Mouse (Mus musculus): ENCODE measurements around the gene Lrrk1. TPM values are rescaled to one million over a fixed set of nuclear protein-coding genes. Genes with fewer than 3 reads are reported as not detected.

Gene Lrrk1
- polyA plus RNA-seq, 1 experiment from 2014 or later: 29.3 TPM

DNA sequence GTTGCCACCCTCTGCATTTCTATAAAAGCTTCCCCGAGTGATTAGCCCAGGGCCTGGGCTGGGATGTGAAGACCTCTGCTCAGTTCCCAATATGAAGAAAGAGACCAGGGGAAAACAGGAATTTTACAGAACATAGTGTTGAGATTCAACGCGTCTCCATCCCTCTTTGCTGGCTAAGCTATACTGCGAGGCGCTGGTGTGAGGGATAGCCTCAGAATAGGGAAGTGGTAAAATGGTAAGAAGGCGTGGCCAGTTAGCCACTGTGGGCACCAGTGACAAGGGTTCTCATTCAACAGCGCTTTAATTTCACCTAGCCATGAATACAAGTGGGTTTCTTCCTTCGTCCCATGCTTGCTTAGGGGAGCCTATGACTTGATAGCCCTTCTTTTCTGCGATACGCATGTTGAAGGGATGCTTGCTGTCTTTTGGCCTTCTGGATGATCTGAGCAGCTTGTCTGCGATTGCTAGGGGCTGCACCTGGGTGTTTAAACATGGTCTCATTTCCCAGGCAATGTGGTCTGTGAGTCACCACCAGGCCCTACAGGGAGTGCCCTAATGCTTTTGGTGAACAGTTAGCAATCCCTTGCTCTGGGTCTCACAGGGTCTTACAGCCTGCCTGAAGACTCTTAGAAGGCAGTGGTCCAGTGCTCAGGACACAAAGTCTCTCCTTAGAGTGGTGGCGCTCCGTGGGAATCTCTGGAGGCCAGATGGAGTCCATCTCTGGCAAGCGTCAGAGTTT, 84.1 kb downstream of the Lrrk1 start:
- H3K4me1 ChIP-seq (replicated peaks; ENCODE audit: control insufficient read depth, insufficient read depth, low read length): peaks cover 28% of the 10 kb centered on the region
- 86% methylated on average over 14 of the region's 14 CpGs for WGBS
- H3K27me3 ChIP-seq (ENCODE audit: control insufficient read depth, insufficient read depth, low read depth, low read length): no peaks in the 10 kb centered on the region
- peaks cover 19% of the 10 kb centered on the region for H3K36me3 ChIP-seq (ENCODE audit: control insufficient read depth, insufficient read depth, low read length)
- H3K9me3 ChIP-seq (ENCODE audit: control insufficient read depth, low read length): no peaks in the 10 kb centered on the region
- 0 out of 2 replicates have a peak, but pooled peaks have one; percentile 4 for ATAC-seq (ENCODE audit: low read depth)
- no peak overlapping the region for H3K4me3 ChIP-seq (ENCODE audit: low read length)
- H3K4me2 ChIP-seq (ENCODE audit: low read depth, low read length): no peak overlapping the region
- H3K9ac ChIP-seq (ENCODE audit: low read length): no peak overlapping the region
- H3K27ac ChIP-seq (ENCODE audit: low read length): peak overlapping the region; percentile 76

DNA sequence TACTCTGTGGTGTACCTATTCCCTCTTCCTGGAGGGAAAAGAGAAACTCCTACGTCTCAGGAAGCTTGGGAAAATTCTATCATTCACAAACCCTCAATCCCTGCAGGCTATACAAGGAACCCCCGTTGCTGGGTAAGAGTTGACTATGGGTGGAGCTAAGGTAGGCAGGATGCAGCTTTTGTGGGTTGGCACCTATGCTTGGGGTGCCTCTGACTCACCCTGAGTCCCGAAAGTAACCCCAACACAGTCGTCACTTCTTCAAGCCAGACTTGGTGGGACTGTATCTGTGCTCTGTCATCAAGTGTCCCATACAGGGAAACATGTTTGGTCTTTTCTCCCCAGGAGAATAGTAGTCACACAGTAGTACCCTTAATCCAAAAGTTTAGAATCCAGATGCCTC, 86.7 kb downstream of the Lrrk1 start:
- Histone ChIP-seq H3K4me3 (ENCODE audit: low read length) (no peak overlapping the region), H3K4me1 (replicated peaks; ENCODE audit: control insufficient read depth, insufficient read depth, low read length) (peaks cover 21% of the 10 kb centered on the region), H3K36me3 (ENCODE audit: control insufficient read depth, insufficient read depth, low read length) (peaks cover 14% of the 10 kb centered on the region), H3K27ac (ENCODE audit: low read length) (no peak overlapping the region), H3K27me3 (ENCODE audit: control insufficient read depth, insufficient read depth, low read depth, low read length) (no peaks in the 10 kb centered on the region), H3K4me2 (ENCODE audit: low read depth, low read length) (no peak overlapping the region), H3K9ac (ENCODE audit: low read length) (no peak overlapping the region), H3K9me3 (ENCODE audit: control insufficient read depth, low read length) (no peaks in the 10 kb centered on the region)
- 85% methylated on average over 4 of the region's 4 CpGs for WGBS
- ATAC-seq (ENCODE audit: low read depth): no peak

DNA sequence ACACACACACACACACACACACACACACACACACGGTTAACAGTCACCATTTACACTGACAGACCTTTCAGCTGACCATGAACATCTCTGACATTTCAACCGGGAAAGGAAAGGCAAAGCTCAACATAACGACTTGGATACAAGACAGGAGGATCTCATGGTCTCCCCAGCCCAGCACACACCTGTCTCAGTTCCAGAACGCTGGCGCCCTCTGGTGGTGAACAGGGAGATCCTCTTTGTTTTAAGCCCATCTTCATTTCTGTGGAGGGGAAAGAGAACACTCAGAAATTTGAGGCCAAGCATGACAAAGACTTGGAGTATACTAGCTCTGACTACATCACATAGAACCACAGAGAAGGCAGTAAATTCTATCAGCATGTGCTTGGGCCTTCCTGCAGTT, 87.5 kb downstream of the Lrrk1 start:
- 8% methylated on average over 5 of the region's 5 CpGs for WGBS
- Histone ChIP-seq H3K27ac (ENCODE audit: low read length) (no peak overlapping the region), H3K4me2 (ENCODE audit: low read depth, low read length) (no peak overlapping the region), H3K9ac (ENCODE audit: low read length) (no peak overlapping the region), H3K4me1 (replicated peaks; ENCODE audit: control insufficient read depth, insufficient read depth, low read length) (peaks cover 14% of the 10 kb centered on the region), H3K27me3 (ENCODE audit: control insufficient read depth, insufficient read depth, low read depth, low read length) (no peaks in the 10 kb centered on the region), H3K9me3 (ENCODE audit: control insufficient read depth, low read length) (no peaks in the 10 kb centered on the region), H3K36me3 (ENCODE audit: control insufficient read depth, insufficient read depth, low read length) (peaks cover 20% of the 10 kb centered on the region), H3K4me3 (ENCODE audit: low read length) (no peak overlapping the region)
- 0 out of 2 replicates have a peak, but pooled peaks have one; percentile 8 for ATAC-seq (ENCODE audit: low read depth)

DNA sequence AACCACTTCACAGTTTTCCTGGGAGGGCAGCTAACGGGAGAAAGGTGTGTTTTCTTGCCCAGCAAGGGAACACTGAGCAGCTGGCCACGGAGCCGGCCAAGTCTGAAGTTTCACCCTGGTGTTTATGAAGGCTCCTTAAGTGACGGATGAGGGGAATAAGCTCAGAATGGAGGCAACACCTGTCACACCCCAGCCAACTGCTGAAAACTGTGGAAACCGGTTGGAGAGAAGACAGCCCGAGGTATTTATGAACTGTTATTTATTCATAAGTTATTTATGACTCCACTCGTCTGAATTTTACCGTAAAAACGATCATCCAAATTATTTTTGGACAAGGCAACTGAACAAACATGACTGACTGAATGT, 90.5 kb downstream of the Lrrk1 start:
- no peak overlapping the region for H3K27ac ChIP-seq (ENCODE audit: low read length)
- peaks cover 30% of the 10 kb centered on the region for H3K36me3 ChIP-seq (ENCODE audit: control insufficient read depth, insufficient read depth, low read length)
- H3K9ac ChIP-seq (ENCODE audit: low read length): no peak overlapping the region
- ATAC-seq (ENCODE audit: low read depth): no peak
- H3K4me2 ChIP-seq (ENCODE audit: low read depth, low read length): no peak overlapping the region
- H3K4me1 ChIP-seq (replicated peaks; ENCODE audit: control insufficient read depth, insufficient read depth, low read length): peaks cover 9% of the 10 kb centered on the region
- no peaks in the 10 kb centered on the region for H3K27me3 ChIP-seq (ENCODE audit: control insufficient read depth, insufficient read depth, low read depth, low read length)
- 51% methylated on average over 9 of the region's 9 CpGs for WGBS
- no peaks in the 10 kb centered on the region for H3K9me3 ChIP-seq (ENCODE audit: control insufficient read depth, low read length)
- no peak overlapping the region for H3K4me3 ChIP-seq (ENCODE audit: low read length)

DNA sequence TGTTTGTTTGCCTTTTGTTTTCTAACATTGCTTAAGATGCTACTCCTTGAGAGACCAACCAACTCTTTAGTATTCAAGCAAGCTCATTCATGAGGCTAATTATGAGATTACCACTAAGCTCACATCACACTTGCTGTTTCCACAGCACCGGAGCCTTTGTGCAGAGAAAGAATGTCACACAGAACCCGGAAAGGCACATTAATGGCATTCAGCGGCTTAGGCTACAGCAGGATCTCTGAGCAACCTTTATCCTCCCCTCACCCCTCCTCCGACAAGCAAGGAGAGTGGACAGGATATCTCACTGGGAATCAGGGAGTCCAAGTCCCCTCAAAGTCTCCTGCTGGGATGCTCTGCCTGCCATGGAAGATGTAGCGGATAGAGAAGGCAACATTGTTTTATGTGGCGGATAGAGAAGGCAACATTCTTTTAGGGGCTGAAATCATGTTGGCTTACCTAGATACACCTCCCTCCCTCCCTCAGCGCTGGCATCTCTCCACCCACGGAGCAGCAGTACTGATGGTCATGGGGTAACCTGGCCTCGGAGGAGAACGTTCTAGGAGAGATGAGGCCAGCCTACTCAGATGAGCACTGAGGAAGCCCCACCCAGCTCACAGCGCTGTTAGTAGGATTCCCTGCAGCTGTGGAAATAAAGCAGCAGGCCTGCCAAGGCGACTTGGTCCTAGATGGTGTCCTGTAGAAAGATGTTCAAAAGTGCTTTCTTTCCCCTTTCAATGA, 91.1 kb downstream of the Lrrk1 start:
- Histone ChIP-seq H3K4me3 (ENCODE audit: low read length) (no peak overlapping the region), H3K4me2 (ENCODE audit: low read depth, low read length) (no peak overlapping the region), H3K9ac (ENCODE audit: low read length) (no peak overlapping the region), H3K9me3 (ENCODE audit: control insufficient read depth, low read length) (no peaks in the 10 kb centered on the region), H3K4me1 (replicated peaks; ENCODE audit: control insufficient read depth, insufficient read depth, low read length) (peaks cover 9% of the 10 kb centered on the region), H3K36me3 (ENCODE audit: control insufficient read depth, insufficient read depth, low read length) (peaks cover 30% of the 10 kb centered on the region), H3K27me3 (ENCODE audit: control insufficient read depth, insufficient read depth, low read depth, low read length) (no peaks in the 10 kb centered on the region), H3K27ac (ENCODE audit: low read length) (no peak overlapping the region)
- 69% methylated on average over 12 of the region's 12 CpGs for WGBS
- ATAC-seq (ENCODE audit: low read depth): no peak

DNA sequence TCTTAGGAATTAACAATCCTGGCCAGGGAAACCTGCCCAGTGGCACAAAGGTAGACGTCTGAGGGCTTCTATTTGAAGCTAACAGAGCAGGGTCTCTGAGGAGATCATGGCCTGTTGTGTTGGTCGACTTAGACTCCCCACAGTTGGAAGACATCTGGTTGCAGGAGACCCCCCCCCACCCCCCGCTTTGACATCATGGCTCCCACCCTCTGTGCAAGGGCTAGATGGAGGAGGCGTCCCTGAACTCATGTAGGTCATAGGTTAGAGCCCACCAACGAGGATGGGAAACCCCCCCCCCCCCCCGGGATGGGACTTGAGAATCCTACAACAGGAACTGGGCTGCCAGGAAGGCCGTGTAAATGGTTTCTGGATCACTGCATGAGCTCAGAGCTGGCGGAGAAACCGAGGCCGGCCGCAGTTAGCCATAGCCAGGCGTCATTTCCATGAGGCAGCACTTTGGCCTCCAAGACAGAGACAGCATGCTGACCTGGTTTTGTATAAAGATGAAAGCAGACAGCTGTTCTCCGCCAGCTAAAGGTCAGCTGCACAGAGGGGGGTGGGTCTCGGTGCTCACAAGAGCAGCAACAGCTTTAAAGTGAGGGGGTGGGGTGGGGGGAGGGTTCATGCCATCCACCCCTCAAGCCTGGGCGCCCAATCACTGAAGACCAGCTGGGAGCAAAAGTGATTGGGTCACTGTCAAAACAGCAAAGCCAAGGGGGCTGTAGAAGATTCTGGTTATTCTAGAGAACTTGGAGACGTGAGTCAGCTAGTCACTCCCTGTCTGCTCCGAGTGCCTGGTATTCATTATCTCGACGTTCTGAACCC, 95.4 kb downstream of the Lrrk1 start:
- Histone ChIP-seq H3K9ac (ENCODE audit: low read length) (peak overlapping the region; percentile 20; the same call in 1 of the 2 replicates), H3K36me3 (ENCODE audit: control insufficient read depth, insufficient read depth, low read length) (peaks cover 44% of the 10 kb centered on the region), H3K4me3 (ENCODE audit: low read length) (no peak overlapping the region), H3K4me1 (replicated peaks; ENCODE audit: control insufficient read depth, insufficient read depth, low read length) (peaks cover 9% of the 10 kb centered on the region), H3K9me3 (ENCODE audit: control insufficient read depth, low read length) (no peaks in the 10 kb centered on the region), H3K27ac (ENCODE audit: low read length) (peak overlapping the region; percentile 20), H3K27me3 (ENCODE audit: control insufficient read depth, insufficient read depth, low read depth, low read length) (no peaks in the 10 kb centered on the region), H3K4me2 (ENCODE audit: low read depth, low read length) (no peak overlapping the region)
- 48% methylated on average over 19 of the region's 19 CpGs for WGBS
- peak; percentile 82 for ATAC-seq (ENCODE audit: low read depth)

DNA sequence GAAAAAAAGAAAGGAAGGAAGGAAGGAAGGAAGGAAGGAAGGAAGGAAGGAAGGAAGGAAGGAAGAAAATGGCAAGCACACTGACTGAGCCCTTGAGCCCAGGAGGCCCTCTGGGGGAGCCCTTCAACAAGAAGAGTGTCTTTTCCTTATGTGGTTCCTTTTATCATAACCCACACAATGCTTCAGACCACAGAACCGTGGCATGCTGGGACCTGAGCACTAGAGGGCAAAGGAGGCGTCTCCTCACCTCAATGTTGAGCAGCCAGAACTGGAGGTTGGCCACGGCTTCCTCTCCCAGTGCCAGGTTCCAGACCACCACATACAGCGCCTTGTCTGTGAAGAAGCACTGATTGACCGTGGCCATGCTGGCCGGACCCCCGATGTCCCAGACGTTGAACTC, 96.1 kb downstream of the Lrrk1 start:
- H3K9ac ChIP-seq (ENCODE audit: low read length): no peak overlapping the region
- H3K27me3 ChIP-seq (ENCODE audit: control insufficient read depth, insufficient read depth, low read depth, low read length): no peaks in the 10 kb centered on the region
- no peak overlapping the region for H3K4me3 ChIP-seq (ENCODE audit: low read length)
- no peak for ATAC-seq (ENCODE audit: low read depth)
- no peaks in the 10 kb centered on the region for H3K9me3 ChIP-seq (ENCODE audit: control insufficient read depth, low read length)
- H3K4me1 ChIP-seq (replicated peaks; ENCODE audit: control insufficient read depth, insufficient read depth, low read length): peaks cover 9% of the 10 kb centered on the region
- no peak overlapping the region for H3K4me2 ChIP-seq (ENCODE audit: low read depth, low read length)
- peaks cover 48% of the 10 kb centered on the region for H3K36me3 ChIP-seq (ENCODE audit: control insufficient read depth, insufficient read depth, low read length)
- 85% methylated on average over 8 of the region's 8 CpGs for WGBS
- H3K27ac ChIP-seq (ENCODE audit: low read length): no peak overlapping the region

DNA sequence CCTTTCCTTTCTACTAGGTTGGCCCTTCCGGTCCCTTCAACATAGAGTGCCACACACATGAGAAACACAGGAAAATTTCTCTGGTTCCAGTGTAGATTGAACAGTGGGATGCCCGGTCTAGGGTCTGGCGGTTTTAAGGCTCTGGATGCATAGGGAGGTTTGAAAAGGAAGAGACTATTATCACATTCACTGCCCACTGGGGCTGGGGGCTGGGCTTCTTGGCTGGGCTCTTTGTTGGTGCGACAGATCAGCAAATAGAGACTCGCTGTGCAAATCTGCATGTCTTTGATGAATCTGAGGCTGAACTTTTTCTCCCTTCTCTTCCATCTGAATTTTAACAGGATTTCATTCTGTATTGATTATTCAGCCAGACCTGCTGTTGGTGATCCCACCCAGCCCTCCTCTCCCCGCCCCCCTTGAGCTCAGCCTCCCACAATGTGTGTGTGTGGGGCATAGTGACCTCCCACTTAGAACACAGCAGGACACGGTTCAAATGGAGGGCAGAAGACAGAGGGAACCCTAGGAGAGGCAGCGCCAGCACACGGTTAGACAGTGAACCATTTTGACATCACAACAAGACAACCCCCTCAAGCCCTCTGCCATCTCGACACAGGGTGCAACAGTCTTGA, 105.1 kb downstream of the Lrrk1 start:
- 29% methylated on average over 10 of the region's 10 CpGs for WGBS
- Histone ChIP-seq H3K9me3 (ENCODE audit: control insufficient read depth, low read length) (no peaks in the 10 kb centered on the region), H3K27ac (ENCODE audit: low read length) (no peak overlapping the region), H3K36me3 (ENCODE audit: control insufficient read depth, insufficient read depth, low read length) (peaks cover 23% of the 10 kb centered on the region), H3K9ac (ENCODE audit: low read length) (no peak overlapping the region), H3K4me2 (ENCODE audit: low read depth, low read length) (no peak overlapping the region), H3K4me3 (ENCODE audit: low read length) (no peak overlapping the region), H3K4me1 (replicated peaks; ENCODE audit: control insufficient read depth, insufficient read depth, low read length) (0 out of 2 replicates have a peak, but pooled peaks cover 3% of the 10 kb centered on the region), H3K27me3 (ENCODE audit: control insufficient read depth, insufficient read depth, low read depth, low read length) (no peaks in the 10 kb centered on the region)
- ATAC-seq (ENCODE audit: low read depth): no peak
